Mouse (Mus musculus) cerebellum, adult 9-11 months (tissue): ENCODE measurements around the gene Hist2h3c1.
"Not testable (repeated sequence)": the region's sequence is repeated elsewhere in the genome, so short reads cannot be mapped to it uniquely, and the experiment has no call there.

Source experiments
- DNase-seq: peaks from one replicate; pipeline ENCODE4 v3.0.0; 2022

Gene Hist2h3c1

GRCm38 (mm10) chr3:96261623-96262022 lies 15.1 kb downstream of the Hist2h3c1 start:
- no peak for DNase-seq

GRCm38 (mm10) chr3:96262216-96262875 lies 15.9 kb downstream of the Hist2h3c1 start:
- peak; percentile 96 for DNase-seq

- DNase-seq, result peak; percentile 98
These were observed 16.6 kb downstream of the Hist2h3c1 start, which contains the start of gene Hist2h4 for GRCm38 (mm10) chr3:96262979-96263550. Hist2h4 (minus strand) TSS chr3:96263311.

- no peak for DNase-seq
These were observed 17.3 kb downstream of the Hist2h3c1 start for GRCm38 (mm10) chr3:96263558-96264403.

GRCm38 (mm10) chr3:96264404-96264949 lies 18.0 kb downstream of the Hist2h3c1 start:
- peak; percentile 35 for DNase-seq

GRCm38 (mm10) chr3:96266132-96266710 lies 19.7 kb downstream of the Hist2h3c1 start:
- DNase-seq, result no peak

- DNase-seq, result peak; percentile 41
These were observed 21.1 kb downstream of the Hist2h3c1 start for GRCm38 (mm10) chr3:96267541-96267940.

- peak; percentile 87 for DNase-seq
These were observed 21.7 kb downstream of the Hist2h3c1 start, which contains the start of gene Hist2h3b for GRCm38 (mm10) chr3:96268051-96268775. Hist2h3b (plus strand) TSS chr3:96268654.

GRCm38 (mm10) chr3:96268776-96269378 lies 22.4 kb downstream of the Hist2h3c1 start:
- DNase-seq, result peak; percentile 71

GRCm38 (mm10) chr3:96269511-96270474 lies 23.3 kb downstream of the Hist2h3c1 start, which contains the start of gene Hist2h2bb:
Hist2h2bb (plus strand) TSS chr3:96269752.
- DNase-seq, result peak; percentile 97

GRCm38 (mm10) chr3:96273591-96274465 lies 27.3 kb downstream of the Hist2h3c1 start:
- peak; percentile 25 for DNase-seq

GRCm38 (mm10) chr3:96277428-96277799 lies 30.9 kb downstream of the Hist2h3c1 start:
- peak; percentile 56 for DNase-seq

- peak; percentile 92 for DNase-seq
These were observed 31.5 kb downstream of the Hist2h3c1 start for GRCm38 (mm10) chr3:96277800-96278624.

GRCm38 (mm10) chr3:96280660-96281059 lies 34.2 kb downstream of the Hist2h3c1 start:
- no peak for DNase-seq

GRCm38 (mm10) chr3:96284457-96284856 lies 38.0 kb downstream of the Hist2h3c1 start:
- DNase-seq, result no peak

GRCm38 (mm10) chr3:96287334-96287733 lies 40.8 kb downstream of the Hist2h3c1 start:
- DNase-seq, result not testable (repeated sequence)

GRCm38 (mm10) chr3:96289201-96289600 lies 42.7 kb downstream of the Hist2h3c1 start:
- DNase-seq, result no peak

- not testable (repeated sequence) for DNase-seq
These were observed 44.2 kb downstream of the Hist2h3c1 start for GRCm38 (mm10) chr3:96290727-96291126.
